Mouse (Mus musculus) heart, embryonic 13.5 days (tissue): ENCODE data around the gene Nipbl. TPM values are rescaled to one million over a fixed set of nuclear protein-coding genes. Genes with fewer than 3 reads are reported as not detected.

Experiments
- ATAC-seq: fragments of 200-750 bp; cut with Nextera tagmentation; 2 replicates; pipeline ENCODE4 v1.8.0; 2017; ENCODE audit warnings: moderate TSS enrichment; ENCODE audit not compliant: insufficient number of reproducible peaks, low FRiP score, low TSS enrichment; ENCODE audit errors: extremely low read depth
- H3K27ac ChIP-seq: fragments of 300-500 bp; sonication (generic); replicated peaks from 2 replicates; pipeline ENCODE4 v1.5.1; 2015; ENCODE audit warnings: moderate library complexity, mild to moderate bottlenecking, inconsistent platforms
- H3K27me3 ChIP-seq: fragments of 300-500 bp; sonication (generic); replicated peaks from 2 replicates; pipeline ENCODE4 v1.6.1; 2015; ENCODE audit warnings: mild to moderate bottlenecking, inconsistent platforms
- H3K36me3 ChIP-seq: fragments of 300-500 bp; sonication (generic); 2 replicates; pipeline ENCODE4 v1.6.1; 2015; ENCODE audit warnings: mild to moderate bottlenecking, inconsistent platforms
- H3K4me1 ChIP-seq: fragments of 300-500 bp; sonication (generic); 2 replicates; pipeline ENCODE4 v1.6.1; 2015; ENCODE audit warnings: inconsistent platforms
- H3K4me2 ChIP-seq: fragments of 300-500 bp; sonication (generic); 2 replicates; pipeline ENCODE4 v1.6.1; 2015; ENCODE audit warnings: inconsistent platforms, mild to moderate bottlenecking, moderate library complexity
- H3K4me3 ChIP-seq: fragments of 300-500 bp; sonication (generic); 2 replicates; pipeline ENCODE4 v1.5.1; 2015; ENCODE audit warnings: moderate library complexity, mild to moderate bottlenecking, inconsistent platforms
- H3K9ac ChIP-seq: fragments of 300-500 bp; sonication (generic); 2 replicates; pipeline ENCODE4 v1.6.1; 2015; ENCODE audit warnings: inconsistent platforms, mild to moderate bottlenecking, moderate library complexity
- H3K9me3 ChIP-seq: fragments of 300-500 bp; sonication (generic); 2 replicates; pipeline ENCODE4 v1.6.1; 2016; ENCODE audit warnings: inconsistent platforms
- WGBS: fragments of 180-500 bp; shearing (Covaris S2); methylation state at CpG from one replicate; pipeline ENCODE4 v1.1.7; 2015; ENCODE audit warnings: mixed read lengths; 5-methylcytosine and 5-hydroxymethylcytosine counted together
- polyA plus RNA-seq: library from polyadenylated mRNA; unstranded; fragments of >200 nt; fragmentation: Nextera tagmentation; extraction: Ambion mirVana; gene quantifications from 2 replicates; pipeline ENCODE4 v1.2.1, GENCODE M21; 2015

Gene Nipbl
- polyA plus RNA-seq, 1 experiment from 2014 or later: 10.5 TPM

GRCm38 (mm10) chr15:8446435-8446834 lies 2.2 kb upstream of the Nipbl start:
- Histone ChIP-seq H3K27ac (peak overlapping the region; percentile 99), H3K4me1 (peaks cover 22% of the 10 kb centered on the region), H3K27me3 (no peaks in the 10 kb centered on the region), H3K9me3 (no peaks in the 10 kb centered on the region), H3K4me2 (peak overlapping the region; percentile 85), H3K9ac (peak overlapping the region; percentile 98), H3K36me3 (no peaks in the 10 kb centered on the region), H3K4me3 (peak overlapping the region; percentile 83)
- 5% methylated on average over 6 of the region's 6 CpGs for WGBS
- ATAC-seq: no peak

GRCm38 (mm10) chr15:8445951-8446419 lies 1.7 kb upstream of the Nipbl start:
- H3K9ac ChIP-seq: peak overlapping the region; percentile 98
- under 1% methylated on average over 19 of the region's 19 CpGs for WGBS
- H3K4me3 ChIP-seq: peak overlapping the region; percentile 83
- H3K9me3 ChIP-seq: no peaks in the 10 kb centered on the region
- peak overlapping the region; percentile 85 for H3K4me2 ChIP-seq
- peaks cover 23% of the 10 kb centered on the region for H3K4me1 ChIP-seq
- ATAC-seq: no peak
- no peaks in the 10 kb centered on the region for H3K36me3 ChIP-seq
- H3K27ac ChIP-seq: peak overlapping the region; percentile 99
- no peaks in the 10 kb centered on the region for H3K27me3 ChIP-seq

- H3K4me2 ChIP-seq: peak overlapping the region; percentile 85
These were observed 781 bp upstream of the Nipbl start for GRCm38 (mm10) chr15:8444890-8445597.

GRCm38 (mm10) chr15:8443168-8443925 lies 916 bp downstream of the Nipbl start:
- H3K4me3 ChIP-seq: peak overlapping the region; percentile 83
- no peaks in the 10 kb centered on the region for H3K36me3 ChIP-seq
- H3K9me3 ChIP-seq: no peaks in the 10 kb centered on the region
- peak overlapping the region; percentile 99 for H3K27ac ChIP-seq
- WGBS: under 1% methylated on average over 40 of the region's 40 CpGs
- peak overlapping the region; percentile 85 for H3K4me2 ChIP-seq
- no peaks in the 10 kb centered on the region for H3K27me3 ChIP-seq
- peak overlapping the region; percentile 98 for H3K9ac ChIP-seq
- peaks cover 23% of the 10 kb centered on the region for H3K4me1 ChIP-seq
- ATAC-seq: peak; percentile 12

More at GRCm38 (mm10) chr15:8444890-8445597, 781 bp upstream of the Nipbl start:
- H3K36me3 ChIP-seq: no peaks in the 10 kb centered on the region
- H3K27me3 ChIP-seq: no peaks in the 10 kb centered on the region
- peaks cover 23% of the 10 kb centered on the region for H3K4me1 ChIP-seq
- WGBS: under 1% methylated on average over 57 of the region's 57 CpGs
- H3K4me3 ChIP-seq: peak overlapping the region; percentile 83
- peak overlapping the region; percentile 98 for H3K9ac ChIP-seq
- no peaks in the 10 kb centered on the region for H3K9me3 ChIP-seq
- peak; percentile 61; the same call in 1 of the 2 replicates for ATAC-seq
- peak overlapping the region; percentile 99 for H3K27ac ChIP-seq

GRCm38 (mm10) chr15:8442761-8443160 lies 1.5 kb downstream of the Nipbl start:
- Histone ChIP-seq H3K4me2 (peak overlapping the region; percentile 85), H3K27ac (peak overlapping the region; percentile 99), H3K9me3 (no peaks in the 10 kb centered on the region), H3K36me3 (no peaks in the 10 kb centered on the region), H3K4me3 (peak overlapping the region; percentile 83), H3K4me1 (peaks cover 22% of the 10 kb centered on the region), H3K9ac (peak overlapping the region; percentile 98), H3K27me3 (no peaks in the 10 kb centered on the region)
- ATAC-seq: no peak
- 3% methylated on average over 6 of the region's 6 CpGs for WGBS

- Histone ChIP-seq H3K27me3 (no peaks in the 10 kb centered on the region), H3K27ac (peak overlapping the region; percentile 99), H3K4me3 (peak overlapping the region; percentile 83), H3K9ac (peak overlapping the region; percentile 98), H3K9me3 (no peaks in the 10 kb centered on the region), H3K4me1 (peaks cover 18% of the 10 kb centered on the region), H3K36me3 (no peaks in the 10 kb centered on the region), H3K4me2 (peak overlapping the region; percentile 85)
- 2% methylated on average over 11 of the region's 11 CpGs for WGBS
- ATAC-seq: no peak
These were observed 2.1 kb downstream of the Nipbl start for GRCm38 (mm10) chr15:8442156-8442555.

- H3K4me2 ChIP-seq: no peak overlapping the region
- 84% methylated on average over 2 of the region's 2 CpGs for WGBS
- no peaks in the 10 kb centered on the region for H3K36me3 ChIP-seq
- H3K9me3 ChIP-seq: no peaks in the 10 kb centered on the region
- H3K4me1 ChIP-seq: 0 out of 2 replicates have a peak, but pooled peaks cover 3% of the 10 kb centered on the region
- H3K9ac ChIP-seq: no peak overlapping the region
- H3K27ac ChIP-seq: no peak overlapping the region
- no peak overlapping the region for H3K4me3 ChIP-seq
- ATAC-seq: no peak
- H3K27me3 ChIP-seq: no peaks in the 10 kb centered on the region
These were observed 10.9 kb downstream of the Nipbl start for GRCm38 (mm10) chr15:8433239-8433947.

GRCm38 (mm10) chr15:8432534-8432933 lies 11.7 kb downstream of the Nipbl start:
- H3K27ac ChIP-seq: no peak overlapping the region
- no peak overlapping the region for H3K9ac ChIP-seq
- H3K9me3 ChIP-seq: no peaks in the 10 kb centered on the region
- ATAC-seq: no peak
- H3K4me1 ChIP-seq: 0 out of 2 replicates have a peak, but pooled peaks cover under 1% of the 10 kb centered on the region
- no peaks in the 10 kb centered on the region for H3K27me3 ChIP-seq
- H3K4me2 ChIP-seq: no peak overlapping the region
- no peaks in the 10 kb centered on the region for H3K36me3 ChIP-seq
- no peak overlapping the region for H3K4me3 ChIP-seq
- 87% methylated on average over 2 of the region's 2 CpGs for WGBS

- ATAC-seq: no peak
- 81% methylated on average over 5 of the region's 5 CpGs for WGBS
These were observed 14.8 kb downstream of the Nipbl start for GRCm38 (mm10) chr15:8429502-8429901.

GRCm38 (mm10) chr15:8420909-8421308 lies 23.4 kb downstream of the Nipbl start:
- Histone ChIP-seq H3K36me3 (no peaks in the 10 kb centered on the region), H3K27ac (no peak overlapping the region), H3K27me3 (no peaks in the 10 kb centered on the region), H3K4me2 (no peak overlapping the region), H3K9ac (no peak overlapping the region), H3K4me3 (no peak overlapping the region), H3K9me3 (no peaks in the 10 kb centered on the region), H3K4me1 (peaks cover 22% of the 10 kb centered on the region)
- no peak for ATAC-seq
- 31% methylated on average over 6 of the region's 6 CpGs for WGBS

More at GRCm38 (mm10) chr15:8429502-8429901, 14.8 kb downstream of the Nipbl start:
- no peak overlapping the region for H3K4me3 ChIP-seq
- H3K36me3 ChIP-seq: no peaks in the 10 kb centered on the region
- 0 out of 2 replicates have a peak, but pooled peaks cover 3% of the 10 kb centered on the region for H3K4me1 ChIP-seq
- H3K9me3 ChIP-seq: no peaks in the 10 kb centered on the region
- no peak overlapping the region for H3K4me2 ChIP-seq
- H3K27me3 ChIP-seq: no peaks in the 10 kb centered on the region
- H3K27ac ChIP-seq: no peak overlapping the region
- H3K9ac ChIP-seq: no peak overlapping the region
